Mouse (Mus musculus) frontal cortex, adult (tissue): Measurements from ENCODE around the gene Cib3.

Experiments
- ATAC-seq: cut with Nextera tagmentation; 2 replicates; pipeline ENCODE4 v1.9.2; 2017; ENCODE audit warnings: mild to moderate bottlenecking, moderate library complexity, mixed read lengths; ENCODE audit not compliant: low TSS enrichment

The Cib3 gene

DNA sequence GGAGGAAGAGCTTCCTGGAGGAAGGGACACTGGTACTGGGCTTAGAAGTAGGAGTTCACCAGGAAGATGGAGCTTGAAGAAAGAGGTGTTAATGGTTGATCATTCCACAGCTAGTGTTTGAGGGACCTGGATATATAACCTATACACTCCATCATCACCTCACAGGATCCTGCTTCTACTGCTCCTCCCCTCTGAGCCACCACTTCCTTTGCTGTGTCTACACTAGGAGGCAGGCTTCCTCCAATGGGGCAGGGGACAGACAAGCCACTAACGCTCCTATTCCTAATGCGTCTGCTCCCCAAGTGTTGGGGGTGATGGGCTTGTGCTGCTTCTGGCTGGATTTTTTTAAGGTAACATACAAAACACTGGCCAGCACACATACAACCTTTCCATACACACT lies 1.9 kb downstream of the Cib3 start:
- ATAC-seq, result no peak

DNA sequence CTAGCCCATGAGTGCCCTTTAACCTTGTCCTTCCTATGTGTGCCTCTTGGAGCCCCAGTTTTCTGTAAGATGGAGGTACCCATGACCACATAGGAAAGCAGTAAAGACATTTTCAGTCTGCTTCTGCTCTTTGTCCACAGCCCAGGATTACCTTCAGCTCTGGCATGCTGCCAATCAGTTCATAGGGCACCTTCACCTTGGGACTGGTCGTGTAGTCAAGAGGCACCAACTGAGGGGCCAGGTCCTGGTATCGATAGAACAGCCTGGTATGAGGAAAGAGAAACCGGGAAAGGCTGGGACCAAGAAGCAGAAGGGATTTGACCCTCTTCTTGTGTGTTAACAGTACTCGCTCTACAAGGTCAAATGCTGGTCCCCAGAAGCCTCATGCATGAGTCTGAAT lies 2.4 kb downstream of the Cib3 start:
- ATAC-seq, result no peak

DNA sequence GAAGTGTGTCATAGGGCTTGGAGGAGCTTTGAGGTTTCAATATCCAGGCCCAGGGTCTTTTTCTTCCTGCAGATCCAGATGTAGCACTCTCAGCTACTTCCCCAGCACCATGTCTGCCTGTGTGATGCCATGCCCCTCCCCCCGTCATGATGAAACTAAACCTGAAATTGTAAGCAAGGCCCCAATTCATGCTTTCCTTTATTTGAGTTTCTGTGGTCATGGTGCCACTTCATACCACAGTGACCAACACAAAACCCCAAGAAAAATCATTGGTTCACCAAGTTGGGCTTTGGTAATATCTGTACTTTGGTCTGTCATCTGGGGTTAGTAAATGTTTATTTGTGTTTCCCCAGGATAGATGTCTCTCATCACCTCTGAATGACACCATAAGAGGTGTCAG lies 4.1 kb downstream of the Cib3 start:
- no peak for ATAC-seq

DNA sequence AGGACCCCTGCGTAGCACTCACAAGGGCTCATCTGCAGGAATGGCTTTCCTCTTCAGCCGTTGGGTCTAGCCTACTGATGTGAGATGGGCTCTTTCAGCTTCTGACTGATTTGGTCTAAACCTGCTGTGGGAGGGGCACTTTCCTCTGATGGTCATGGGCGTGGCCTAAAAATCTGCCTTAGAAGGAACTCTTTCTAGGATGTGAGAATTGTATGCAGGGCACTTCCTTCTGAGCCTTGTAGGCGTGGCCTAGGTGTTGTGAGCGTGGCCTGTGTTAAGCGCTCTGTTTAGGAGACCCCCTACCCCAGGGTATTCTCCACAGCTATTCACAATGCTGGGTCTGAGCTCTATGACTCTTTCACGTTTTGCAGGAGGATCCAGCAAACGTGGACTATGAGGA lies 14.6 kb downstream of the Cib3 start:
- no peak for ATAC-seq

DNA sequence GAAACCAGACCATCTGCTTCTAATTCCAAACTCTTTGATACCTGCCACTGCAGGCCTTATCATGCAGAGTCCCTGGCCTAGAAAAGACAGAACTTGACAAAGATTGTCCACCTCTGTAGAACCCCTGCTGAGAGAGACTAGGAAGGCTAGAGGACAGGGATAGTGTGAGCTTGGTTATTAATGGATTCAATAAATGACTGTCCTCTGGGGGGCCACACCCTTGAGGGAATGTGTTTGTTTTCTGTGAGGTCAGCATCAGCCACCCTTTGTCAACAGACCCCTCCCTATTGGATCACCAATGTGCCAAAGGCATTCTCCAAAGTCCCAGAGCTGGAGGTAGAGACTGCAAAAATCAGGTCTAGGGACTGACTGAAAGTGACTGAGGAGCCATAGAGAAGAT lies 20.6 kb downstream of the Cib3 start:
- ATAC-seq, result no peak

DNA sequence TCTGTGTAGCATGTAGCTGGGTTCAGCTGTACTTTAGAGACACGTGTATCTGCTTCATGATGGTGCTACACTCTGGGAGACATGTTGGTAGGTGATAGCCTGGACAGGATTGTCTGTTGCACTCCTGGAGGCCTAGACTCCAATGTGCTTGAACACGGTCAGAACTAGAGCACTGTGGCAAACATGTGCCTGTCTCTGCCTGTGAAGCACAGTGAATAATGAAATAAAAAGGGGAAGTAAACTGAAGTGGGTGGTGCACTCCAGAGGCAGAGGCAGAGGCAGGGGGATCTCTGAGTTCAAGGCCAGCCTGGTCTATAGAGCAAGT lies 22.5 kb downstream of the Cib3 start:
- no peak for ATAC-seq

DNA sequence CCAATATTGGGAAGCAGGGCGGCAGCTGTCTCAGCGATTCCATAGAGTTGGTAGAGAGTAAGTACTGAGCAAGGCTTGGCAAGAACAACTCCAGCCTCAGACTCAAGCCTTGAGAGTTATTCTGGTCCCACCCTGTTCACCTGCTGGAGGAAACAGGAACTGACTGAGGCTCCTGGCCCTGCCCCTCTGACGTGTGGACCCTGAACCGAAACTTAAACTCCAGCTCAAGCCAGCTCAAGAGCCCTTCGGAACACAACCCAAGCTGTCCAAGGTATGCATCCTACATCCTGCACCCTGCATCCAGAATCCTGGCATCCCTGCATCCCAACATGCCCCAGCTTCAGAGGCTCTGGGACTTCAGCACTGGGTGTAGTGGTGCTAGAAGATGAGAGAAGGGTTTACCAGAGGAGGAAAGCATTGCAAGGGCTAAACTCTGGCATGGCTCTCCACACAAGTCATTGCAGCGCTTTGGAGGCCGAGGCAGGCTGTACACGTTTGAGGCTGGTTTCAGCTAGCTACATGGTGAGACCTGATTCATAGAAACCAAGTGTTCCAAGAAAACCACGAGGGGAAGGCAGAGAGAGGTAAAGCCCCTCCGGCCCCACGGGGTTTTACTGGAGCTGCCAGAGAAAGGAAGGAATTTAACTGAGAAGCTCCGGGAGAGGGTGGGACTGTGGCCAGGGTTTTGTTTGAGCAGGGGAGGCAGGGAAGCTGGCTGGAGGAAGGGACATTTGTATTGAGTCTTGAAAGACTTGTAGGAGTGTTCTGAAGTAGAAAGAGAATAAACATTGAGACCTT lies 23.0 kb downstream of the Cib3 start, which contains the start of gene Hsh2d:
Gene Hsh2d, plus strand, starts transcription at position 222 of the 798 bp plus-strand sequence.
- no peak for ATAC-seq

DNA sequence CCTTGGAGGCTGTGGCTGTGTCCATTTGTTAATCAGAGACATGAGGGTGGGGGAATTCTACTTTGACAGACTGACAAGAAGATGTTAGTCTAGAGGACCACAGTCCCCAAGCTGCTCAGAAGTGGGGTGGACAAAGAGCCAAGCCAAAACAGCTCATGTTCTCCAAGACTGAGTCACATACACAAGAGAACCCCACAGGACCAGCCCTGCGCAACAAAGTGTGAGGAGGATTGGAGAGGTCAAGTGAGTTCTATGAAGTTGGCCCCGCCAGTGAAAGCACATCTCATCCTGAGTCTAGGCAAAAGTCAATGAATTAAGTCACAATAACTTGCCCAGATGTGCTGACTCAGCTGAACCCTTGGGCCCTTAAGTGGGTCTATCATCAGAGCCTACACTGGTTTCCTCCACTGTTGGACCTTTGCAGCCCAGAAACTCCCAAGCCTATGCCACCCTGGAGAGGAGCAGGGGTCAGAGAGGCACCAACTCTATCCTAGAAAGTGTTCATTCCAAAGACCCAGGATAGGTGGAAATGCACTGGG lies 24.8 kb downstream of the Cib3 start:
- ATAC-seq, result no peak

DNA sequence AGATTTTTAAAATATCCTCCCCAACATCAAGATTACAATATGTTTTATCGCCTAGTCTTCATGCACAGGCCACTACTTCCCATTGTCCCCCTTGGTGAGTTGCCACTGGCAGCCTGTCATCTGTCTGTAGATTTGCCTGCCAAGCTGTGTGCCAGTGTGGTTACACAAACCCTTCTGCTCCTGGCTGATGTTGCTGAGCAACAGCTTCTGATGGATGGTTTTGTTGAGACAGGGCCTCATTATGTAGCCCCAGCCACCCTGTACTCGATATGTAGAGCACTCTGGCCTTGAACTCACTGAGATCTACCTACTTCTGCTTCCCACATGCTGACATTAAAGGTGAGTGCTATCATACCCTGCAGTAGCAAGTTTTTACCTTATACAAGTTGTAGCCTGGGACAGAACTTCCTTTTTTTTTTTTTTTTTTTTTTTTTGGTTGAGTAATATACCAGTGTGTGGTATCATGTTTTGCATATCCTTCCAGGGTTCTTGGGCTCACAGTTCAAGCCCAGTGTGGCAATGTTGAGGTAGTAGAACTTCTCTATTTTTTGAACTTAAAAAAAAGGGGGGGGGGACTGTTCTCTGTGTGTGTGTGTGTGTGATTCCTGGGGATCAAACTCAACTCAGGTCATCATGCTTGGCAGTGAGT lies 29.0 kb downstream of the Cib3 start:
- ATAC-seq, result no peak

DNA sequence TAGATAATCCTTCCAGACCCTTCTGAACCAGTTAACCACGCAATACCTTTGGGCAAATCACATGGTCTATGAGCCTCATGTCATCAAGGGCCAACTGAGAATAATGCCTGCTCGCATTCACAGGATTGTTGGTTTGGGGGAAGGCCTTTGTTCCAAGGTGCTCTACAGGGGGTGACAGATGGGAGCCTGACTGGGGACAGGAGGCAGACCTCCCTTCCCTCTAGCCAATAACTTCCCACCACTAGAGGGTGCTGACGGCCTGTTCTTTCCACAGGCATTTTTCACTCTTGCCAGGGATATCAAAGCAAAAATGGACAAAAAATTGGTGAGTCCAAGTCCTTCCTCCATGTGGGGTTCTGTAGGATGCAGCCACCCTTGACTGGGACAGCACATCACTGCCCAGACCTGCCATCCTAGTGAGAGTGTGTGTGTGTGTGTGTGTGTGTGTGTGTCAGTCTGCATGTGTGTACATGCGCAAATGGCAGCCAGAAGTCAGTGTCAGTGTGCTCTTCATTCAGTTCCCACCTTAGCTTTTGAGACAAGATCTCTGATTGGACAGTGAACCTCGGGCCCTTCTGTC lies 35.2 kb downstream of the Cib3 start:
- ATAC-seq, result peak; percentile 72

DNA sequence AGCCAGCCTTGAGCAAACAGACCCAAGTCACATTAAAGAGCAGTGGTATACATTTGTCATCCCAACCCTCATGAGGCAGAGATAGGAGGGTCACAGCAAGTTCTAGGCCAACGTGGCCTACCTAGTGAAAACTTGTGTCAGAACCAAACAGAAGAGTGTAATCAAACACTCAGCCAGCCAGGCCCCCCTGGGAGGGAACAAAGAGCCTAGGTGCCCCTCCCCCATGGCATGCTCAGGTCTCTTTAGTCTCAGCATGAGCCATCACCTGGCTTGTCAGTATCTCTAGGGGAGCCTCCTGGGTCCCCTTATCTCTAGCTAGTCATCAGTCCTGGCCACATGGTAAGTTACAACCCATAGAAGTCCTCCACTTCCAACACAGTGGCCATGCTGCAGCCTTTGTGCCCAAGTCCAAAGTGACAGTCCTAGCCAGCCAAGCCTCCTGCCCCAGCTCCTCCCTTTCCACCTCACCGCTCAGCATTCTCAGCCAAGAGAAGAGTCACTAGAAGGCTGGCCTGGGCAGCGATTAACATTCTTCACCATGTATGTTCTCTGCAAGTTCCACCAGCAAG lies 42.9 kb downstream of the Cib3 start:
- no peak for ATAC-seq

DNA sequence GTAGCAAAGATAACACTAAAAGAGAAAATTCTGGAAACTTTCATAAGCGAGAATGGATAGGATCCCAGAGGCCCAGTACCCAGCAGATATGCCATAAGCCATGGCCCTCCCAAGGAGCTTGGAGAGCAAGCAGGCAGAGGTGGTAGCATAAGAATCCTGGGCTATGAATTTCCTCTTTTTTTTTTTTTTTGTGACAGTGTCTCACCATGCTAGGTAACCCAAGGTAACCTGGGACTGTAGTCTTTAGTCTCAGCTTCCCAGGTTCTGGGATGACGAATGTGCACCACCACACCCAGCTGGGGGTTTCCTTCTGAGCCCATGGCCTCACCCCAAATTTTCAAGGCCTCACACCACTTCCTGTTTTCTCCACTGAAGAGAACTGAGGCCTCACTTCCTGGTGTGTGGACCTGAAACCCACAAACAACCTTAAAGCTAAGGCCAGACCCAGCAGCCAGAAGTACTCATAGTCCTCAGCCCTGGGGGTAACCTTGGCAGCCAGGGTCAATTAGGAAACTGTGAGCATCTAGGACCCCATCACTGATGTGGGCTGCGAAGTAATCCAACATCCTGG lies 43.5 kb downstream of the Cib3 start:
- no peak for ATAC-seq

DNA sequence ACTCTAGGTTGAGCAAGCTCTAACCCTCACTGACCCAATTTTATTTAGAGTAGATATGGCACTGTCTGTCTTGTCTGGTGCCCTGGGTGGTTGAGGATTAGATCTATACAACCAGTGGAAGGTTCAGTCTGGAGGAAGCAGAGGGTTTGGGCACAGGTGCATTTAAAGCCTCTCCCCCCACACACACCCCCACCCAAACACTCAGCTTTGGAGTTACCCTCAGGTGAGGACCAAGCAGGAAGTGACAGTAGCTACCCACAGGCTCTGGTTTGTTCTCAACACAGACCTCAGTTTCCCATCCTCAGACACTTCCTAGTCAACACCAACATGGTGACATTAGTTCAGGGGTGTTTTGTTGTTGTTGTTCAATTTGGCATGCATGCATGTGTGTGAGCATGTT lies 49.8 kb downstream of the Cib3 start:
- no peak for ATAC-seq

DNA sequence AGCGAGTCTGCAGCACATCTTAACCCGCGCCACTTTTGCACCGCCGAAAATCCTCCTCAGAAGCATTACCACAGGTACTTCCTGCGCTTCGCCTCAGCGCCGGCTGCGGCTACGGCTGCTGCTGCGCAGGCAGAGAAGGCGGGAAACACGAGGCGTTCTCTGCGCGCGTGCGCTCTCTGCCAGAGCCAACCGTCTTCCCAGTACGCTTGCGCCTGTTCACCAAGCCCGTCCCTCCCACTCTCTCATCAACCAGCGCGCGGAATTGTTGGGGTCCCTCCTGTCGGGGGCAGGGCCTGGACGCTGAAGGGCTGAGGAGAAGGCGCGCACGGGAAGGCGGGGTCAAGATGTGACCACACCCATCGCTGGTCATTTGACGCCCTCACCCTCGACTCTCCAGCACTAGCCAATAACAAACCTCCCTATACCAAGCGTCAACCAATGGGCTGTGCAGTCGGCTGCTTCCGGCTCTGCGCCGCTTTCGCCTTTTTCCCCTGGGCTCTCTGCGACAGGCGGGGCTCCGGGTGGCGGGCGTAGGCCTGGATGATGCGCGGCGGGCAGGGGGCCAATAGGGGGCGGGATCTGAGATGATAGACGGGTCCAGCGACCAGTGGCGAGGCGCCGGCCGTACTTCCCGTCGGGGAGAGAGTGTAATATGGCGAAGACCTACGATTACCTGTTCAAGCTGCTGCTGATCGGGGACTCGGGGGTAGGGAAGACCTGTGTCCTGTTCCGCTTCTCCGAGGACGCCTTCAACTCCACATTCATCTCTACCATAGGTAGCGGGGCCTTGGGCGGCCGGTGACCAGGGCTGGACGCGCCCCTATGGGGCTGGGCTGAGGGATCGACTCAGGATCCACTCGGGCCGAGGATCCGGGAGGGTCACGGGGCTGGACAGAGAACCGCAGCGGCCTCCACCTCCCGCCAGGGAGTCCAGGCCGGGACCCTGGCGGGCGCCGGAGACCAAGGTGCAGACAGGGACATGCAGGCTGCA lies 51.6 kb downstream of the Cib3 start, which contains the start of gene Rab8a:
Gene Rab8a, plus strand, starts transcription at position 494 of the 991 bp plus-strand sequence.
- ATAC-seq, result peak; percentile 94

DNA sequence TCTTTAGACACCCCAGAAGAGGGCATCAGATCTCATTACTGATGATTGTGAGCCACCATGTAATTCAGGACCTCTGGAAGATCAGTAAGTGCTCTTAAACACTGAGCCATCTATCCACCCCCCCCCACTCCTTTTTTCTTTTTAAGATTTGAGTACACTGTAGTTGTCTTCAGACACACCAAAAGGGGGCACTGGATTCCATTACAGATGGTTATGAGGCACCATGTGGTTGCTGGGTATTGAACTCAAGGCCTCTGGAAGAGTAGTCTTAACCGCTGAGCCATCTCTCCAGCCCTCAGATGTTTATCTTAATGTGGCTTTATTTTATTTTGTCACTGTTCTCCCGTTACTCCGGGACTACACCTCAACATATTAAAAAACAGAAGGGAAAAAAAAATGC lies 52.6 kb downstream of the Cib3 start:
- no peak for ATAC-seq

DNA sequence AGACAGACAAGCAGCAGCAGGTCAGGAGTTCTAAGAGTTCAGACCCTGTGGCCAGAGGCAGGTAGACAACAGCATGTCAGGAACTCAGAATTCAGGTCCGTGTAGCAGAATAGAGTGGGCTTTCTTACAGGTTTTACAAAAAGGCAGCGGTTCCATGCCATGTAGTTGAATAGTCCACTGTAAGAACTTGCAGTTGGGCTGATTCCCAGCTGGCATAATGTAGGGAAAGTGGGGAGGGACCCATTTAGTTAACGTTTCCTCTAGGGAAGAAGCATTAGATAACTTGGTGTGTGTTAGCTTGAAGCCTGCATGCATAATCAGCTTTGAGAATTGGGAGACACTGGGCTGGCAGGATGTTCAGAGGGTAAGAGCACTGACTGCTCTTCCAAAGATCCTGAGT lies 53.9 kb downstream of the Cib3 start:
- ATAC-seq, result no peak

DNA sequence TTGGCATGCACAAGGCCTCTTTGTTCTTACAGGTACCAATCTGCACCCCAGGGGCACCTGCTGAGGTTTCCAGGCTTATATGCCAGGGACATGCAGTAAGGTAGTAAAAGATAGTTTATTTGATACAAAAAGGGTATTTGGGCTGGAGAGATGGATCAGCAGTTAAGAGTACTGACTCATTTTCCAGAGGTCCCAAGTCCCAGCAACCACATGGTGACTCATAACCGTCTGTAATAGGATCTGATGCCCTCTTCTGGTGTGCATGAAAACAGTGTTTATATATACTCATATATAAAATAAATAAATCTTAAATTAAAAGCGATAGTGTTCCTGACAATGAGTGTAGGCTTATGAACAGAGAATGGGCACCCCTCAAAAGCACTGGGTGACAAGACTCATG lies 54.5 kb downstream of the Cib3 start:
- no peak for ATAC-seq
